Mouse (Mus musculus) bone marrow macrophage, adult 2 months (primary cell): ENCODE data around the gene Errfi1.

Experiments
- CTCF ChIP-seq: IDR thresholded peaks from 2 replicates; pipeline ENCODE4 v1.5.1; 2012; ENCODE audit warnings: low read depth, mild to moderate bottlenecking, low read length, moderate library complexity
- POLR2A ChIP-seq: IDR thresholded peaks from 2 replicates; pipeline ENCODE4 v1.6.1; 2012; ENCODE audit warnings: mild to moderate bottlenecking, low read depth, low read length, borderline replicate concordance

DNA sequence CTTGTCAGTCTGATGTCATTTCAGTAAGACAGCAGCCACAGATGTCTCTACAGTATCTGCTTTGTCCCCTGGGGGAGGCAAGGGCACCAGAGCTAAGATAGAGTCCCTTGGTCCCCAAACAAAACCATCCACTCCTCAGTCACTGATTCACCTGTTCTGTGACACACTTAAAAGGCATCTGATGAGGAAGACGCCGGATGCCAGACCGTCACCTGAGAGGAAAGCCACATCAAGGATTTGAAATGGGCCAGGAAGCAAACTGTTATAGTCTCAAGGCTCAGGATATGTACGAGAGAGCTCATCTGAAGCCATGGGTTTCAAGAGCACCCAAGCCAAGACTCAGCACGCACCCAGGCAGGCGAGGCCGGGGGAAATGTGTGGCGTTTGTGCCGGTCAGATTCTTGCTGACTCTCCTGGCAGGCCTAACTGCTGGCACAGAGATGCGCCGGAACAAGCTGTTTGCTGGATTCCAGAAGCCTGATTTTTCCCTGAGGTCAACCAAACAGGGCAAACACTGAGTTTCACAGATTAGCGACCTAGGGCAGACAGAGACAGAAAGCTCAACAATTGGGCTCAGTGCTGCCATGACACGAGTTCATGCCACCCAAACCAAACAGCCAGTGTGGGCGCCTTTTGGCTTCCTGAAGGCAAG is 49.5 kb downstream of the Errfi1 start:
- TF ChIP-seq POLR2A (no peak), CTCF (no peak)
